Comparison of ENCODE assay signal across 8 mouse cellular contexts in genomic region chr10:19009186-19009672, GRCm38 (mm10). TPM values are rescaled to one million over a fixed set of nuclear protein-coding genes. Genes with fewer than 3 reads are reported as not detected.
DNase-seq lines count a peak whose midpoint lies in the region; ATAC-seq and TF ChIP-seq lines count a peak whose summit lies in the region.

No protein-coding gene starts in this region.

- WGBS in intestine, postnatal 0 days: 28% methylated on average over 8 of the region's 8 CpGs
- WGBS in hindbrain, embryonic 10.5 days: 79% methylated on average over 8 of the region's 8 CpGs

- 0 out of 2 replicates have a peak overlapping the region, but pooled peaks have one; percentile 11 for H3K4me3 ChIP-seq in bone marrow macrophage, adult 2 months (ENCODE audit: insufficient read depth, low read length)
- H3K4me3 ChIP-seq in intestine, postnatal 0 days (ENCODE audit: low read depth, low read length): no peak overlapping the region
- no peak overlapping the region for H3K4me3 ChIP-seq in hindbrain, embryonic 10.5 days

- peaks cover 39% of the 10 kb centered on the region for H3K4me1 ChIP-seq in bone marrow macrophage, adult 2 months (ENCODE audit: control insufficient read depth, insufficient read depth, low read length)
- H3K4me1 ChIP-seq in intestine, postnatal 0 days (replicated peaks; ENCODE audit: control insufficient read depth, insufficient read depth, low read length): peaks cover 12% of the 10 kb centered on the region; the same call in 1 of the 2 replicates
- H3K4me1 ChIP-seq in hindbrain, embryonic 10.5 days (replicated peaks): peaks cover 2% of the 10 kb centered on the region

- peak overlapping the region; percentile 42 for H3K4me2 ChIP-seq in intestine, postnatal 0 days (replicated peaks; ENCODE audit: low read depth)

- peak; percentile 62 for ATAC-seq in intestine, postnatal 0 days

- no peaks in the 10 kb centered on the region for H3K9me3 ChIP-seq in intestine, postnatal 0 days (ENCODE audit: control insufficient read depth)
- no peaks in the 10 kb centered on the region for H3K9me3 ChIP-seq in hindbrain, embryonic 10.5 days

- DNase-seq in heart, adult 18-20 months: peak; percentile 71 to 87
- no peak for DNase-seq in heart, postnatal 4 days
- peak; percentile 70 to 77 for DNase-seq in monocyte, adult 2 months (ENCODE audit: low read depth in 1 of 2, low spot score in 2 of 2)
- DNase-seq in cerebellum, adult 11-12 months: no peak
- DNase-seq in cerebellum, postnatal 14 days: no peak
- DNase-seq in hindbrain, embryonic 10.5 days (ENCODE audit: low spot score): no peak

- H3K9ac ChIP-seq in intestine, postnatal 0 days (ENCODE audit: low read depth, low read length): no peak overlapping the region

- TF ChIP-seq CTCF in bone marrow macrophage, adult 2 months (IDR thresholded peaks at IDR 0.05; ENCODE audit: low read depth, low read length): no peak
- TF ChIP-seq CTCF in intestine, postnatal 0 days (IDR thresholded peaks at IDR 0.05; ENCODE audit: low read depth): no peak

- TF ChIP-seq POLR2A in bone marrow macrophage, adult 2 months (IDR thresholded peaks at IDR 0.05; ENCODE audit: borderline replicate concordance, low read depth, low read length): no peak

- peaks cover 36% of the 10 kb centered on the region for H3K36me3 ChIP-seq in intestine, postnatal 0 days (ENCODE audit: control insufficient read depth, insufficient read depth)
- H3K36me3 ChIP-seq in hindbrain, embryonic 10.5 days: peaks cover 23% of the 10 kb centered on the region

- H3K27ac ChIP-seq in bone marrow macrophage, adult 2 months (ENCODE audit: insufficient read depth, low read depth, low read length): peak overlapping the region; percentile 78
- H3K27ac ChIP-seq in intestine, postnatal 0 days (ENCODE audit: low read depth, low read length): peak overlapping the region; percentile 60
- H3K27ac ChIP-seq in hindbrain, embryonic 10.5 days: no peak overlapping the region

- no peaks in the 10 kb centered on the region for H3K27me3 ChIP-seq in intestine, postnatal 0 days (replicated peaks; ENCODE audit: control insufficient read depth, insufficient read depth, low read length)
- peaks cover 4% of the 10 kb centered on the region; the same call in 1 of the 2 replicates for H3K27me3 ChIP-seq in hindbrain, embryonic 10.5 days (ENCODE audit: insufficient read depth, poor library complexity, severe bottlenecking)

RNA-seq across cellular contexts. Expression of gene Tnfaip3, which starts 6.2 kb away (rescaled TPM):
- total RNA-seq in heart, adult 18-20 months (2021): 1 to 10 TPM; 1.5 to 3.2 TPM
- total RNA-seq in heart, postnatal 4 days (2021): 1 to 10 TPM; 3.0 to 3.3 TPM
- 17.3 and 19.3 TPM in 2 replicates for polyA plus RNA-seq in bone marrow macrophage, adult 2 months (2012; ENCODE audit: insufficient read depth, insufficient read length, missing spikeins)
- 3.3 and 3.7 TPM in 2 replicates for polyA plus RNA-seq in intestine, postnatal 0 days (2015; fragmentation: Nextera tagmentation; extraction: Ambion mirVana)
- polyA plus RNA-seq in hindbrain, embryonic 10.5 days (2016; fragmentation: Nextera tagmentation; extraction: Ambion mirVana): 1.1 and 1.2 TPM in 2 replicates

Comparison
In these comparisons a context has a peak if more than half of its experiments do, and no peak if none do; other contexts are left out.
1. DNase-seq: peak in heart, adult 18-20 months (2 of 2) and monocyte, adult 2 months (2 of 2); none in heart, postnatal 4 days (single experiment), cerebellum, adult 11-12 months (single experiment), cerebellum, postnatal 14 days (0 of 2) and hindbrain, embryonic 10.5 days (single experiment).